Mouse (Mus musculus) cerebellum, adult 2 months (tissue): ENCODE data around the gene Mars.

Source experiments
- CTCF ChIP-seq: fragments of 200-500 bp; IDR thresholded peaks from 2 replicates; pipeline ENCODE4 v1.5.1; 2011; ENCODE audit warnings: low read depth, mild to moderate bottlenecking, control low read depth, low read length, moderate library complexity, borderline replicate concordance; ENCODE audit not compliant: insufficient read depth
- POLR2A ChIP-seq: fragments of 200-500 bp; IDR thresholded peaks from 2 replicates; pipeline ENCODE4 v1.6.1; 2011; ENCODE audit warnings: low read length, control low read depth, borderline replicate concordance; ENCODE audit not compliant: insufficient read depth

GRCm38 (mm10) chr10:127340577-127341359 is 29.2 kb upstream of the Mars start:
- TF ChIP-seq CTCF (no peak), POLR2A (no peak)
